ENCODE assay signal across 8 mouse cellular contexts in genomic region chr4:41314141-41315129, GRCm38 (mm10). TPM values are rescaled to one million over a fixed set of nuclear protein-coding genes. Genes with fewer than 3 reads are reported as not detected.
A peak's percentile ranks its signal among the peaks of the same experiment; 100 is the strongest.
DNase-seq lines count a peak whose midpoint lies in the region; ATAC-seq and TF ChIP-seq lines count a peak whose summit lies in the region.

Dcaf12 (minus strand) TSS chr4:41314889.

- POLR2A ChIA-PET in Patski (lab: Charles Lee), result interaction anchor here (0.9 to 1.2 kb wide), 3 partner anchors 16 to 39 kb away, joined by 3 to 6 read pairs (median 4); partner anchors contain the start of gene Ubap1

- H3K4me3 ChIP-seq in hindbrain, embryonic 13.5 days, result peak within 1 kb of the TSS; percentile 99

- peak within 1 kb of the TSS; percentile 93 for H3K4me2 ChIP-seq in hindbrain, embryonic 13.5 days

- peaks cover 28% of the 10 kb centered on the region for H3K4me1 ChIP-seq in hindbrain, embryonic 13.5 days (replicated peaks)

- under 1% methylated on average over 70 of the region's 70 CpGs for WGBS in hindbrain, embryonic 13.5 days

- DNase-seq in Patski (ENCODE audit: low read depth, low spot score), result peak; percentile 79
- peak; percentile 97 for DNase-seq in cerebellum, postnatal 14 days
- DNase-seq in frontal cortex, postnatal 14 days (ENCODE audit: low spot score in 2 of 2), result peak; percentile 93
- peak; percentile 89 to 93 for DNase-seq in layer of hippocampus, postnatal 25 days (ENCODE audit: extremely low spot score in 1 of 2, low spot score in 1 of 2)
- peak; percentile 97 for DNase-seq in lung, postnatal 25 days (ENCODE audit: low spot score)
- DNase-seq in retina, embryonic 14.5 days (ENCODE audit: low spot score), result peak; percentile 94
- peak; percentile 94 for DNase-seq in thymus, postnatal 4 days

- peak within 1 kb of the TSS; percentile 97 for H3K9ac ChIP-seq in hindbrain, embryonic 13.5 days

- in situ Hi-C loops in Patski (cut with MboI; ENCODE audit: low pct_unique_long_range_greater_than_20kb), result no loop called here

- no peak for TF ChIP-seq CTCF in Patski (IDR thresholded peaks at IDR 0.05)

- no peaks in the 10 kb centered on the region for H3K27me3 ChIP-seq in Patski
- H3K27me3 ChIP-seq in hindbrain, embryonic 13.5 days, result no peaks in the 10 kb centered on the region

- CTCF ChIA-PET in Patski (lab: Charles Lee), result interaction anchor here (1.0 to 1.2 kb wide), 2 partner anchors 76 to 125 kb away, joined by 3 read pairs; no protein-coding TSS in a partner anchor

- H3K27ac ChIP-seq in hindbrain, embryonic 13.5 days, result peak within 1 kb of the TSS; percentile 97

- ATAC-seq in Patski, result peak; percentile 87
- ATAC-seq in hindbrain, embryonic 13.5 days (ENCODE audit: low FRiP score), result peak; percentile 97

- peaks cover 28% of the 10 kb centered on the region for H3K36me3 ChIP-seq in hindbrain, embryonic 13.5 days

- H3K9me3 ChIP-seq in hindbrain, embryonic 13.5 days, result no peaks in the 10 kb centered on the region

RNA-seq across cellular contexts. Expression of gene Dcaf12, which starts in this region (rescaled TPM):
- 25.9 TPM for polyA plus RNA-seq in Patski (2021)
- polyA plus RNA-seq in hindbrain, embryonic 13.5 days (2015; fragmentation: Nextera tagmentation; extraction: Ambion mirVana), result 81.7 and 82.6 TPM in 2 replicates
- 10 to 100 TPM; 45.8 to 49.6 TPM for total RNA-seq in layer of hippocampus, postnatal 25 days (2021)

Comparison
In these comparisons a context has a peak if more than half of its experiments do, and no peak if none do; other contexts are left out.
1. Peak in every context shown above with its lines: DNase-seq, ATAC-seq, H3K4me3 ChIP-seq and H3K27ac ChIP-seq.